Mouse (Mus musculus): ENCODE results near the gene Olfr955.

GRCm38 (mm10) chr9:39509412-39509811 lies 37.7 kb upstream of the Olfr955 start:
- TF ChIP-seq POLR2A (IDR thresholded peaks at IDR 0.05; ENCODE audit: borderline replicate concordance, control insufficient read depth, low read depth, low read length) (no peak), CTCF (IDR thresholded peaks at IDR 0.05; ENCODE audit: control insufficient read depth, insufficient read depth, low read length) (no peak)

All from bone marrow, adult 2 months (tissue).